Mouse (Mus musculus) layer of hippocampus, postnatal 10 days (tissue): Measurements from ENCODE around the gene 2610507B11Rik. TPM values are rescaled to one million over a fixed set of nuclear protein-coding genes. Genes with fewer than 3 reads are reported as not detected.

Source experiments
- DNase-seq, 2 experiments: peaks; one replicate each; pipeline ENCODE4 v3.0.0; 2021; ENCODE audit warnings: low spot score in 2 of 2
- total RNA-seq, 2 experiments: library from RNA; stranded (reverse); gene quantifications; 2 replicates each; pipeline ENCODE4 v1.2.3; 2021

The 2610507B11Rik gene
- total RNA-seq, 2 experiments from 2014 or later, result 174 to 188 TPM

DNA sequence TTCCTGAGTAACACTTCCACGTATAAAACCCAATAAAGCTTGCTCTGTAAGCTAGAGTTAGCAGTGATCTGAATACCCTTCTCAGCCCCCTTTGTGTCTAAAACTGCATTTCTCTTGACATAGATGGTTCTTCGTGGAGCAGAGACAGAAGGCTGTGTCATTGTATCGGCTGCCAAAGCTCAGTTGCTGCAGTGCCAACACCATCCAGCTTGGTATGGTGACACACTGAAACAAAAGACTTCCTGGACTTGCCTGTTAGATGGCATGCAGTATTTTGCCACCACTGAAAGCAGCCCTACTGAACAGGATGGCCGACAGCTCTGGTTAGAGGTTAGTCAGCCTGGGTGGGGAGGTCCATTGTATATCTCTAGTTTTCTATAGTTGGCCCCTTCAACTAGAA, 18.0 kb downstream of the 2610507B11Rik start:
- DNase-seq, result peak in 1 of 2 experiments; percentile 41

DNA sequence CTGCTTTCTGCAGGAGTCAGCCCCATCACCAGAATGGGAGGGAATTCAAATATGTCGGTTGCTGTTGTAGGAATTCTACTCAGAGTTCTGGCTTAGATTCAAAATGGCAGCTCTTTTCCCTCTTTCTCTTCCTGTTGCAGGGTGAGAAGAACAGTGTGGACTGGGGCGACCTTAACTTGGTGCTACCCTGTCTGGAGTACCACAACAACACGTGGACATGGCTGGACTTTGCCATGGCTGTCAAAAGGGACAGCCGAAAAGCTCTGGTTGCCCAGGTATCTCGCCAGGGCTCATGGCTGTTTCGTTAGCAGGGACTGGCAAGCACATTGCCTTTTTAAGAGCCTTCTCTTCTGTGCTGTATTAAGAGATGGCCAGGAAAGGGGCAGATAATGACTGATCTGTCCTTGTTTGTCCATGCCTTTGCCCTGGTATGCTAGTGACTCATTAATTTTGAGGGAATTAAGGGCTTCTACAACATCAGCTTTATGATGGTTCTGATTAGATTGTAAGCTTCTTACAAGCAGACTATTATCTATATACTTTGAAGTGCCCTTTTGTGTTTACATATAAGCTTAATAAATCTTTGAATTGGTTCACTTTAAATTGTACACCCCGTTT, 27.7 kb downstream of the 2610507B11Rik start:
- DNase-seq, result no peak

DNA sequence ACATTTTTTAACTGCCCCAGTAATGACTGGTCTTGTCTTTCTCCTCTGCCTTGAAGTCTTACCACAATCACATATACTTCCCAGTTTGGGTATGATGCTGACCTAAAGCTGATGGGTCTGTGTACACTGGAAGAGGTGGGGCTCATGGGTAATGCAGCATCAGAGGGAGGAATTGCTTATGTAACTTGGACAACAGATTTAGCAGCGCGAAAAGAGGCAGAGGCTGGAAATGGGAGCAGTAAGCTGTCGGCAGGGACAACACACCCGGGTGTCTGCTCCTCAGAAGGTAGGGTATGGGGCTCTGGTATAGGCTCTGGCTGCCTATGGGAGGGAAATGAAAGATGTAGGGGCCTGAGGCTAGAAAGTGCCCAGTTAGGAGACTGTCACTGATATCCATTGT, 29.1 kb downstream of the 2610507B11Rik start, which contains the start of gene BC030499:
Gene BC030499 (plus strand): TSS at position 188 of the 400 bp plus-strand sequence.
- no peak for DNase-seq

GRCm38 (mm10) chr11:78294585-78294984, 33.0 kb downstream of the 2610507B11Rik start:
- DNase-seq, result no peak

DNA sequence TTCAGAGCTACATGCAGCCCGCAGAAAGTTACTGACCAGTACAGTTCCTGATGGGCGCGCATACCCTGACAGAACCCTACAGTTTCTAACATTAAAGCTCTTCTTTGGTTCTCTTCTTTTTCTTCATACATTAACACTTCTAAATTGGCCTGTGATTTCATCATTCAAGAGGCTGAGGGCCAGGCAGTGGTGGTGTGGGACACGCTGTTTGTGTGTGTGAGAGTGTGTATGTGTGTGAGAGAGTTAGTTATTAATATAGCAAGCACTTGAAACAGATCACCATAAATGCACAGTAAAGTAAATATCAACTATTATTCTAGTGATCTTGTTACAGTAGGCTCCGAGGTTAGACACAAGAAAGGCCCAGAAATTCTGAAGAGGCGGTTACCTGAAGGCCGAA, 39.4 kb downstream of the 2610507B11Rik start:
- DNase-seq, result no peak

GRCm38 (mm10) chr11:78301357-78302084, 40.0 kb downstream of the 2610507B11Rik start, which contains the start of gene Spag5:
TSS of gene Spag5 (plus strand) at chr11:78301529.
- peak; percentile 84 to 91 for DNase-seq

- no peak for DNase-seq
These were observed 43.7 kb downstream of the 2610507B11Rik start for GRCm38 (mm10) chr11:78305272-78305671.

DNA sequence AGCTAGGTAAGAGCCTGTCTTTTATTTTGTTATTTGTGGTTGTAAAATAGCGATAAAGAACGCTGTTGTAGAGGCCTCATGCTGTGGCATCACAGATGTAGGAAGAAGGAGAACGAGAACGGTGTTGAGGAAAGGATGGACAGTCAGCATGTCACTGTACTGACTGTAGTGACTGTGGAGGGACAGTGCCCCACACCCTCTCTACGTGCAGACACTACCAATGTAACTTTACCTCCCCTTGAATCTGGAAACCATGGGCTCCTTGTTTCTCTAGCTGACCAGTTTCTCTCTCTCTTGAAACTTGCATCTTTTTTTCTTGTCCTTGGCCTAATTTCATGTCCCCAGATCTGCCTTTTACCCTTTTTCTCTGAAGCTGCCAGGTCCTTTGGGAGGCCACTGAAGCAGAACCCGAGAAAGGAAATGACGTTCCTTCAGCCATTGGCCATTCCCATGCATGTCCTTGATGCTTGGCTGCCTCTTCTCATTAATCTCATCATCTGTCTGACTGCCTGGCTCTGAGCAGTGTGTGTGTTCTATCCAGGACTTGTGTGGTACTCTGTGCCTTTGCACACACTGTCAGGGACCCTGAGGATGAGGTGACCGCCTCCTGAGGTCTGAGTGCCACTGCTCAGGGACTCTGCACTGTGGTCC, 49.4 kb downstream of the 2610507B11Rik start:
- DNase-seq, result no peak

DNA sequence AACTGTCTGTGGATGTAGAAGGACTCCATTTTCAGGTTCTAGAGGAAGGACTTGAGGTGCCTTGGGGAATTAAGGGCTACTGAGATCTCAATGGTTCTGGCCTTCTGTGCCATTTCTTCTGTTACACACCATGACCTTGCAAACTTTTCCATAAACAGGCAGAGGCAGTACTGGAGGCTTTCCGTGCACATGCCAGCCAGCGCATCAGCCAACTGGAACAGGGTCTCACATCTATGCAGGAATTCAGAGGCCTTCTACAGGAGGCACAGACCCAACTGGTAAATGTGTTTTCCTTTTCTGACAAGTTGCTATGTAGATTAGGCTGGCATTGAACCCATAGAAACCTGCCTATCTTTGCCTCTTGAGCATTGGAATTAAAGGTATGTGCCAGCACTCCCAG, 52.1 kb downstream of the 2610507B11Rik start:
- no peak for DNase-seq

- no peak for DNase-seq
These were observed 56.9 kb downstream of the 2610507B11Rik start for GRCm38 (mm10) chr11:78318411-78318810.

DNA sequence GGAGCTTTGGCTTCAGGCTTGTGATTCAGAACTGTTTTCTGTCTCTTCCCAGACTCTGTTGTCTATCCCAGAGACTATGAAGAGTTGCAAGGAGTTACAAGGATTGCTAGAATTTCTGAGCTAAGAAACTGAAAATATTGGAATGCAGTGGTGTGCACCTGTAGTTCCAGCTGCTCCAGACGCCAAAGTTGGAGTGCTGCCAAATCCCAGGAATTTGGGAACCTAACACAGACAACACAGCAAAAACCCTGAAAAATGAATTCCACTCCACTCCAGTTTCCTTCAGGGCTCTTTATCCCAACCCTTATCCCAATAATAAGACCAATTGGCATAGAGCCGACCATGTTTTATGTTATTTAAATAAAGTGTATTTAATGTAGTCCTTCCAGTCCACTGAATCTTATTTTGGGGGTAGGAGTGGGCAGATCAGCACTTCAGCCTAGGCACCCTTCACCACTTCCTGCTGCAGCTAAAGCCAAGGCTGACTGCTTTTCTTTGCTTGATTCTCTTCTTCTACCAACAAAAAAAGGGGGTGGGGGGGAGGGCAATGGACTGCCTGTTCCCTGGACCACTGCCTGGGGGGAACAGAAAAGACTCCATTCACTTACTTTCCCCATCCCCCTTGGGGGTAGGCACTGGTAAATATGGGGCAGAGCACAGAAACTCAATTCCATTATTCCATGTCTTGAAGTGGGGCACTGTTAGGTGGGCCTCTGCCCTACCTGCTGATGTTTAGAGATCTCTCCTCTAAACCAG, 60.7 kb downstream of the 2610507B11Rik start:
- no peak for DNase-seq

- peak; percentile 66 to 77 for DNase-seq
These were observed 61.3 kb downstream of the 2610507B11Rik start, which contains the start of gene Aldoc for GRCm38 (mm10) chr11:78322860-78323259. TSS of gene Aldoc (plus strand) at chr11:78322968.

DNA sequence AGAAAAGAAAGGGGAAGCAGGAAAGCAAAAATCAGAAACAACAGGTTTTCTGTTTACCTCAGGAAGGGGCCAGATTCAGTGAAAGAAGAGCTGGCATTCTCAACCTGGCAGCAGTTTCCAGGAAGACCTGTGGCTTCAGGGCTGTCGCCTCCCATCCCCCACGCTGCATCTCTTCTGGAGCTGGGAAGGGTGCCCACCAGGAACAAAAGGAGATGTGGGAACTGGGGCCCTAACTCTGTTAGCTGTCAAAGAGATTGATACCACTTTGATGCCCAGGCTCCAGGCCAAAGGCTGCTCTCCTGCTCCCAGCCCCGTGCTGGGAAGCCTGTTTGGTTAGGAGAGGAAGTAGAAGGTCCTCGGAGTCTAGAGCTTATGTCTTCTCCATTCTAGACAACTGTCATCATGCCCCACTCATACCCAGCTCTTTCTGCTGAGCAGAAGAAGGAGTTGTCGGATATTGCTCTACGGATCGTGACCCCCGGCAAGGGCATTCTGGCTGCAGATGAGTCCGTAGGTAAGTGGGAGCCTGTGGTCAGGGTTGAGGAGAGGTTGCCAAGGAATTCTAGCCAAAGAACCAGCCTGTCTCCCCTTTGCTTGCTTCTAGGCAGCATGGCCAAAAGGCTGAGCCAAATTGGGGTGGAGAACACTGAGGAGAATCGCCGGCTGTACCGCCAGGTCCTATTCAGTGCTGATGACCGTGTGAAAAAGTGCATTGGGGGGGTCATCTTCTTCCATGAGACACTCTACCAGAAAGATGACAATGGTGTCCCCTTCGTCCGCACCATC, 62.6 kb downstream of the 2610507B11Rik start:
- DNase-seq, result peak; percentile 64 to 77

GRCm38 (mm10) chr11:78324965-78325364, 63.4 kb downstream of the 2610507B11Rik start:
- peak in 1 of 2 experiments; percentile 20 for DNase-seq

- no peak for DNase-seq
These were observed 65.7 kb downstream of the 2610507B11Rik start for GRCm38 (mm10) chr11:78327215-78327614.

DNA sequence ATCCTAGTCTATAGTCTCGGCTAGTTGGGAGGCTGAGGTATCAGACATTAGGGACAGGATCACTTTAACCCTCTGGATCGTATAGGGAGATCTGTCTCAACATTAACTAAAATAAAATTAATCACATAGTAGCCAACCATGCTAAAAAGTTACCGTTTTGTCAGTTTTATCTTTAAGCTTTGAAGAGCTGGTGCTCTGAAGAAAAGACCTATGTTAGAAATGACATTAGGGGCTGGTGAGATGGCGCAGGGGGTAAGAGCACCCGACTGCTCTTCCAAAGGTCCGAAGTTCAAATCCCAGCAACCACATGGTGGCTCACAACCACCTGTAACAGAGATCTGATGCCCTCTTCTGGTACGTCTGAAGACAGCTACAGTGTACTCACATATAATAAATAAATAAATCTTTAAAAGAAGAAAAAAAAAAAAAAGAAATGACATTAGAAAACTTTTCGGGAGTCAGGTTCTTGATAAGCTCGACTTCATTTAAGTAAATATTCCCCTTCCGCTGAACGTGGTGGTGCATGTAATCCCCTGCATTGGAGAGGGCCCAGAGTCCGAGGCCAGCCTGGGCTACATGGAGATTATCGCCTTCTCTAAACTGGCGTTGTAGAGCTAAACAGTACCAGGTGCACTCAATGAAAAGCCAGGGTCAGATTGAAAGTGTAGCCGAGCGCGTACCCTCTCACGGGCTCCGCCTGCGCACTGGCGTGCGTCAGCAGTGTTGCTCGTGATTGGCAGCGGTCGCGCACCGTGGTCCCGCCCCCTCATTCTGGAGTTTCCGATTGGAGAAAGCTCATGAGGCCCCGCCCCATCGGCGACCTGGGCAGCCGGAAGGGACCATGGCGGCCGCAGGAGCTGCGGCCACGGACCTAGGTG, 66.3 kb downstream of the 2610507B11Rik start, which contains the start of gene Pigs:
Gene Pigs (plus strand): TSS at position 782 of the 878 bp plus-strand sequence.
- DNase-seq, result peak; percentile 96

- DNase-seq, result no peak
These were observed 67.0 kb downstream of the 2610507B11Rik start for GRCm38 (mm10) chr11:78328512-78329056.

- no peak for DNase-seq
These were observed 71.1 kb downstream of the 2610507B11Rik start for GRCm38 (mm10) chr11:78332676-78333075.

GRCm38 (mm10) chr11:78333992-78334391, 72.4 kb downstream of the 2610507B11Rik start:
- DNase-seq, result no peak
